Mouse (Mus musculus) liver, embryonic 18 days (tissue): ENCODE results near the gene Zfp626. TPM values are rescaled to one million over a fixed set of nuclear protein-coding genes. Genes with fewer than 3 reads are reported as not detected.

ENCODE experiments used
- polyA plus RNA-seq: library from polyadenylated mRNA; depleted of rRNA; stranded (reverse); fragments of >200 nt; gene quantifications from 2 replicates; pipeline ENCODE4 v1.2.3, GENCODE M21; 2012; rRNA removed

Zfp626 gene
- 0.77 and 0.79 TPM in 2 replicates for polyA plus RNA-seq

GRCm38 (mm10) chr7:27806896-27807295 lies at the start of gene Zfp626:
Zfp626 (plus strand) TSS chr7:27807196.

GRCm38 (mm10) chr7:27838323-27839249 lies 31.6 kb downstream of the Zfp626 start, which contains the start of gene Zfp59:
Zfp59 (plus strand) TSS chr7:27838607.

GRCm38 (mm10) chr7:27857227-27857626 lies 50.2 kb downstream of the Zfp626 start, which contains the start of gene Zfp607a:
Zfp607a (plus strand) TSS chr7:27857527.

Other genes starting within 250 kb of the Zfp626 start
- gene Akt2, start 215.6 kb upstream of the Zfp626 start, polyA plus RNA-seq = 28.2 and 30.4 TPM in 2 replicates
- gene Ttc9b, start 153.3 kb upstream of the Zfp626 start, polyA plus RNA-seq = not detected in 2 replicates
- gene Map3k10, start 132.6 kb upstream of the Zfp626 start, polyA plus RNA-seq = 4.6 and 5.2 TPM in 2 replicates
- gene Zfp607b, start 117.9 kb upstream of the Zfp626 start, polyA plus RNA-seq = 0.24 and 0.30 TPM in 2 replicates
- 1.3 and 1.4 TPM in 2 replicates for gene Zfp60, start 75.8 kb upstream of the Zfp626 start, polyA plus RNA-seq
- 0.78 and 0.82 TPM in 2 replicates for gene Zfp59, start 31.4 kb downstream of the Zfp626 start, polyA plus RNA-seq
- 0.60 and 0.63 TPM in 2 replicates for gene Zfp607a, start 50.3 kb downstream of the Zfp626 start, polyA plus RNA-seq
- 0.73 and 0.93 TPM in 2 replicates for gene Zfp974, start 122.3 kb downstream of the Zfp626 start, polyA plus RNA-seq
- 1.3 TPM in 2 replicates for gene Zfp780b, start 172.0 kb downstream of the Zfp626 start, polyA plus RNA-seq
- gene Zfp850, start 206.9 kb downstream of the Zfp626 start, polyA plus RNA-seq = 0.45 and 0.56 TPM in 2 replicates
- 68.3 and 74.1 TPM in 2 replicates for gene Psmc4, start 242.9 kb downstream of the Zfp626 start, polyA plus RNA-seq